Mouse (Mus musculus): ENCODE measurements around the gene Oosp2.

The Oosp2 gene

GRCm38 (mm10) chr19:11660459-11660858 is at the start of gene Oosp2:
Oosp2 (minus strand) TSS chr19:11660559.
- in situ Hi-C loops (cut with MseI, MboI): no loop called here

GRCm38 (mm10) chr19:11698342-11698741 is 38.0 kb upstream of the Oosp2 start:
- in situ Hi-C loops (cut with MseI, MboI): no loop called here

- in situ Hi-C loops (cut with MseI, MboI): no loop called here
Measured at GRCm38 (mm10) chr19:11696755-11697154, 36.4 kb upstream of the Oosp2 start, which contains the start of gene Oosp3. Oosp3 (plus strand) TSS chr19:11697055.

- in situ Hi-C loops (cut with MseI, MboI): no loop called here
Measured at GRCm38 (mm10) chr19:11691454-11691853, 31.1 kb upstream of the Oosp2 start.

GRCm38 (mm10) chr19:11690839-11691238 is 30.5 kb upstream of the Oosp2 start, which contains the start of gene Oosp1:
Oosp1 (minus strand) TSS chr19:11691150.
- in situ Hi-C loops (cut with MseI, MboI): no loop called here

GRCm38 (mm10) chr19:11661562-11661961 is 1.2 kb upstream of the Oosp2 start:
- in situ Hi-C loops (cut with MseI, MboI): no loop called here

- in situ Hi-C loops (cut with MseI, MboI): no loop called here
Measured at GRCm38 (mm10) chr19:11659142-11659541, 1.2 kb downstream of the Oosp2 start.

GRCm38 (mm10) chr19:11649564-11649963 is 10.8 kb downstream of the Oosp2 start:
- in situ Hi-C loops (cut with MseI, MboI): no loop called here

- in situ Hi-C loops (cut with MseI, MboI): no loop called here
Measured at GRCm38 (mm10) chr19:11646166-11646565, 14.2 kb downstream of the Oosp2 start.

GRCm38 (mm10) chr19:11640732-11641131 is 19.6 kb downstream of the Oosp2 start, which contains the start of gene Ms4a3:
Ms4a3 (minus strand) TSS chr19:11640851.
- in situ Hi-C loops (cut with MseI, MboI): no loop called here

GRCm38 (mm10) chr19:11639038-11639437 is 21.3 kb downstream of the Oosp2 start:
- in situ Hi-C loops (cut with MseI, MboI): no loop called here

- in situ Hi-C loops (cut with MseI, MboI): no loop called here
Measured at GRCm38 (mm10) chr19:11635572-11635971, 24.8 kb downstream of the Oosp2 start.

- in situ Hi-C loops (cut with MseI, MboI): no loop called here
Measured at GRCm38 (mm10) chr19:11634330-11634729, 26.0 kb downstream of the Oosp2 start.

- in situ Hi-C loops (cut with MseI, MboI): no loop called here
Measured at GRCm38 (mm10) chr19:11633732-11634131, 26.6 kb downstream of the Oosp2 start.

GRCm38 (mm10) chr19:11625231-11625630 is 35.1 kb downstream of the Oosp2 start:
- in situ Hi-C loops (cut with MseI, MboI): no loop called here

GRCm38 (mm10) chr19:11624800-11625199 is 35.6 kb downstream of the Oosp2 start:
- in situ Hi-C loops (cut with MseI, MboI): no loop called here

GRCm38 (mm10) chr19:11623551-11623950 is 36.8 kb downstream of the Oosp2 start, which contains the start of gene Ms4a2:
Ms4a2 (minus strand) TSS chr19:11623719.
- in situ Hi-C loops (cut with MseI, MboI): no loop called here

- in situ Hi-C loops (cut with MseI, MboI): no loop called here
Measured at GRCm38 (mm10) chr19:11617983-11618382, 42.4 kb downstream of the Oosp2 start.

GRCm38 (mm10) chr19:11614805-11615204 is 45.6 kb downstream of the Oosp2 start:
- in situ Hi-C loops (cut with MseI, MboI): loop anchor here (5.0 kb wide), 1 partner anchor 152 kb away; no protein-coding TSS in a partner anchor

GRCm38 (mm10) chr19:11613776-11614443 is 46.4 kb downstream of the Oosp2 start:
- in situ Hi-C loops (cut with MseI, MboI): loop anchor here (5.0 kb wide), 1 partner anchor 153 kb away; no protein-coding TSS in a partner anchor

GRCm38 (mm10) chr19:11613084-11613483 is 47.3 kb downstream of the Oosp2 start:
- in situ Hi-C loops (cut with MseI, MboI): loop anchor here (5.0 kb wide), 1 partner anchor 154 kb away; no protein-coding TSS in a partner anchor

GRCm38 (mm10) chr19:11612293-11612692 is 48.1 kb downstream of the Oosp2 start:
- in situ Hi-C loops (cut with MseI, MboI): loop anchor here (5.0 kb wide), 1 partner anchor 155 kb away; no protein-coding TSS in a partner anchor

GRCm38 (mm10) chr19:11611541-11611945 is 48.8 kb downstream of the Oosp2 start:
- in situ Hi-C loops (cut with MseI, MboI): loop anchor here (5.0 kb wide), 1 partner anchor 156 kb away; no protein-coding TSS in a partner anchor

All from mouse trophoblast stem cell (cell line).